Mouse (Mus musculus): ENCODE data around the gene Il17rd.

GRCm38 (mm10) chr14:27011561-27011960 lies 27.2 kb upstream of the Il17rd start:
- no peak for TF ChIP-seq CTCF (IDR thresholded peaks at IDR 0.05; ENCODE audit: extremely low read depth, insufficient read length, insufficient replicate concordance, low read depth, low read length)
- TF ChIP-seq POLR2A (IDR thresholded peaks at IDR 0.05; ENCODE audit: low read depth, low read length), result no peak

Data from small intestine, adult 2 months (tissue).